8 mouse cellular contexts compared by ENCODE assay signal in the genomic region with DNA sequence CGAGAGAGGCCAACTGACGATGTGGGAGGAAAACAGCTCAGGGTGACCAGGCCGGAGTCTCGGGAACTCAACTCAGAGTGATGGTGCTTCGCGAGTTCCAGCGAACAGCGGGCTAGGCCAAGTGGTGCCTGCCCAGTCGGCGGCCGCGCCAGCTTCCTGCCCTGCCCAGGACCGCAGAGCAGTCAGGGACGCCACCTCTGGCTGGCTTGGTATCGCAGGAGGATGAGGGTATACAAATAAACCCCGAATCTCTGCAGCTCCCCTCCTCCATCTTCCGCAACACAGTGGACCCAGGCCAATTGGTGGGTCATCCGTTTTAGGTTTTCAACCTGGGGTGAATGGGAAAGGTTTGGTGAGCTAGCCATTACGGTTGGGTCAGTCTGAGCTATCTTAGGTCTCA. TPM values are rescaled to one million over a fixed set of nuclear protein-coding genes. Genes with fewer than 3 reads are reported as not detected.
DNase-seq lines count a peak whose midpoint lies in the region; ATAC-seq and TF ChIP-seq lines count a peak whose summit lies in the region.

No protein-coding gene starts in this region.

- peak overlapping the region; percentile 75 for H3K4me2 ChIP-seq in embryonic facial prominence, embryonic 11.5 days (ENCODE audit: low read depth, low read length)
- H3K4me2 ChIP-seq in heart, embryonic 14.5 days (ENCODE audit: low read length) = peak overlapping the region; percentile 78

- peak overlapping the region; percentile 41; the same call in 1 of the 2 replicates for H3K9ac ChIP-seq in embryonic facial prominence, embryonic 11.5 days (replicated peaks; ENCODE audit: low read length)
- peak overlapping the region; percentile 62 for H3K9ac ChIP-seq in heart, embryonic 14.5 days (ENCODE audit: low read length)

- TF ChIP-seq CTCF in small intestine, adult 2 months (IDR thresholded peaks at IDR 0.05; ENCODE audit: extremely low read depth, insufficient read length, insufficient replicate concordance, low read depth, low read length) = no peak

- DNase-seq in B cell, adult 2 months = peak; percentile 76 to 77
- peak; percentile 63 for DNase-seq in Muller cell, postnatal 12 days (ENCODE audit: inconsistent ontology term)
- DNase-seq in embryonic facial prominence, embryonic 11.5 days (ENCODE audit: low spot score) = no peak
- peak; percentile 79 for DNase-seq in kidney, postnatal 10 days
- DNase-seq in lung, postnatal 4 days = peak; percentile 83 to 88
- DNase-seq in urinary bladder, adult 2 months (ENCODE audit: low spot score) = no peak

- TF ChIP-seq POLR2A in small intestine, adult 2 months (IDR thresholded peaks at IDR 0.05; ENCODE audit: low read depth, low read length) = no peak

- H3K9me3 ChIP-seq in embryonic facial prominence, embryonic 11.5 days (replicated peaks; ENCODE audit: control insufficient read depth, low read length) = no peaks in the 10 kb centered on the region
- no peaks in the 10 kb centered on the region for H3K9me3 ChIP-seq in heart, embryonic 14.5 days (ENCODE audit: control insufficient read depth, low read length)

- H3K4me3 ChIP-seq in embryonic facial prominence, embryonic 11.5 days (ENCODE audit: low read depth, low read length) = peak overlapping the region; percentile 18
- H3K4me3 ChIP-seq in heart, embryonic 14.5 days (ENCODE audit: control insufficient read depth in 1 of 2, insufficient read depth in 1 of 2, low read depth in 1 of 2, low read length in 2 of 2) = peak overlapping the region; percentile 41 to 43; a peak in 3 of 4 replicates
- H3K4me3 ChIP-seq in small intestine, adult 2 months (ENCODE audit: low read depth, low read length) = peak overlapping the region; percentile 55

- H3K27ac ChIP-seq in embryonic facial prominence, embryonic 11.5 days (replicated peaks; ENCODE audit: low read depth, low read length) = peak overlapping the region; percentile 77
- peak overlapping the region; percentile 76 to 78; a peak in 3 of 4 replicates for H3K27ac ChIP-seq in heart, embryonic 14.5 days (replicated peaks in 1 of 2; ENCODE audit: control insufficient read depth in 1 of 2, insufficient read depth in 1 of 2, low read depth in 2 of 2, low read length in 2 of 2)
- H3K27ac ChIP-seq in small intestine, adult 2 months (ENCODE audit: insufficient read depth, low read depth, low read length) = peak overlapping the region; percentile 71

- H3K27me3 ChIP-seq in embryonic facial prominence, embryonic 11.5 days (ENCODE audit: control insufficient read depth, insufficient read depth, low read length) = peaks cover 49% of the 10 kb centered on the region
- H3K27me3 ChIP-seq in heart, embryonic 14.5 days (ENCODE audit: control insufficient read depth, insufficient read depth, low read length) = peaks cover 35% of the 10 kb centered on the region
- H3K27me3 ChIP-seq in small intestine, adult 2 months (ENCODE audit: control insufficient read depth, insufficient read depth, low read length) = no peaks in the 10 kb centered on the region; the same call in 1 of the 2 replicates

- no peak for ATAC-seq in embryonic facial prominence, embryonic 11.5 days (replicated peaks; ENCODE audit: insufficient number of reproducible peaks, low FRiP score, low TSS enrichment, low read depth)
- ATAC-seq in heart, embryonic 14.5 days (ENCODE audit: insufficient number of reproducible peaks, insufficient read depth, low FRiP score, low read depth) = no peak

- 4% methylated on average over 16 of the region's 19 CpGs for WGBS in embryonic facial prominence, embryonic 11.5 days
- WGBS in heart, embryonic 14.5 days = 3% methylated on average over 19 of the region's 19 CpGs
- WGBS in small intestine, adult 2 months = 23% methylated on average over 19 of the region's 19 CpGs

- no peaks in the 10 kb centered on the region for H3K36me3 ChIP-seq in embryonic facial prominence, embryonic 11.5 days (replicated peaks; ENCODE audit: control insufficient read depth, insufficient read depth, low read depth, low read length)
- no peaks in the 10 kb centered on the region for H3K36me3 ChIP-seq in heart, embryonic 14.5 days (ENCODE audit: control insufficient read depth, insufficient read depth, low read length)
- H3K36me3 ChIP-seq in small intestine, adult 2 months (ENCODE audit: control insufficient read depth, insufficient read depth, low read length) = no peaks in the 10 kb centered on the region

- peaks cover 5% of the 10 kb centered on the region for H3K4me1 ChIP-seq in embryonic facial prominence, embryonic 11.5 days (ENCODE audit: control insufficient read depth, insufficient read depth, low read length)
- peaks cover 13 to 20% of the 10 kb centered on the region in 2 experiments; a peak in 3 of 4 replicates for H3K4me1 ChIP-seq in heart, embryonic 14.5 days (ENCODE audit: control insufficient read depth in 2 of 2, insufficient read depth in 2 of 2, low read length in 2 of 2)
- peaks cover 26% of the 10 kb centered on the region for H3K4me1 ChIP-seq in small intestine, adult 2 months (ENCODE audit: control insufficient read depth, insufficient read depth, insufficient read length, low read length)

RNA-seq across cellular contexts. Expression of a gene that starts 25.6 kb away (rescaled TPM):
- polyA plus RNA-seq in embryonic facial prominence, embryonic 11.5 days (2014; fragmentation: Nextera tagmentation; extraction: Ambion mirVana) = 26.9 TPM in 2 replicates
- polyA plus RNA-seq in heart, embryonic 14.5 days (2014; fragmentation: Nextera tagmentation; extraction: Ambion mirVana) = 17.0 and 17.7 TPM in 2 replicates
- 4.5 and 5.5 TPM in 2 replicates for polyA plus RNA-seq in small intestine, adult 2 months (2012; rRNA removed)
- 7.5 and 11.9 TPM in 2 replicates for polyA plus RNA-seq in urinary bladder, adult 2 months (2012; rRNA removed)

Comparison
In these comparisons a context has a peak if more than half of its experiments do, and no peak if none do; other contexts are left out.
1. DNase-seq: peak in B cell, adult 2 months (2 of 2), Muller cell, postnatal 12 days (single experiment), kidney, postnatal 10 days (single experiment) and lung, postnatal 4 days (2 of 2); none in embryonic facial prominence, embryonic 11.5 days (single experiment) and urinary bladder, adult 2 months (single experiment).
2. Peak in every context shown above with its lines, with median percentiles within 50 percentile points of each other: H3K27ac ChIP-seq and H3K4me3 ChIP-seq.